Mouse (Mus musculus): ENCODE data around the gene Gzmm.

DNA sequence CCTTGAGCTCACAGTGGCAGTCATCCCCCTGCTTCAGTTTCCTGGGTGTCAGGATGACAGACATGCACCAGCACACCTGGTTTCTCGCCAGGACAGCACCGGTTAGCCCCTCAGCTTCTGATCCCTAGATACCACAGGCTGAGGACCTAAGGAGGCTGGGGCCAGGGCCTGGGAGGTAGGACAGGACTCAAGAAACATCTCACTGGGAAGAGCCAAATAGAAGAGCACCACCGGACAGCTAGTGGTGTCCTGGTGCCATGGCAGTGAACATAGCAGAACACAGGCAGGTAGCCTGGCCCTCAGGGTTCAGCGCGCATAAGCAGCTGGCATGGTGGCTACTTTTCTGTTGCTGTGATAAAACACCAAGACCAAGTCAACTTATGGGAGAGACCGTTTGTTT lies 9.6 kb downstream of the Gzmm start:
- TF ChIP-seq TCF3 (IDR thresholded peaks at IDR 0.05; ENCODE audit: insufficient read length, low read depth) (no peak), POLR2A (IDR thresholded peaks at IDR 0.05; ENCODE audit: insufficient read length, low read depth) (no peak)

Measured in myocyte (in vitro differentiated cells).